Mouse (Mus musculus): ENCODE results near the gene Ormdl3.
"Not testable (repeated sequence)": the region's sequence is repeated elsewhere in the genome, so short reads cannot be mapped to it uniquely, and the experiment has no call there.

The Ormdl3 gene

DNA sequence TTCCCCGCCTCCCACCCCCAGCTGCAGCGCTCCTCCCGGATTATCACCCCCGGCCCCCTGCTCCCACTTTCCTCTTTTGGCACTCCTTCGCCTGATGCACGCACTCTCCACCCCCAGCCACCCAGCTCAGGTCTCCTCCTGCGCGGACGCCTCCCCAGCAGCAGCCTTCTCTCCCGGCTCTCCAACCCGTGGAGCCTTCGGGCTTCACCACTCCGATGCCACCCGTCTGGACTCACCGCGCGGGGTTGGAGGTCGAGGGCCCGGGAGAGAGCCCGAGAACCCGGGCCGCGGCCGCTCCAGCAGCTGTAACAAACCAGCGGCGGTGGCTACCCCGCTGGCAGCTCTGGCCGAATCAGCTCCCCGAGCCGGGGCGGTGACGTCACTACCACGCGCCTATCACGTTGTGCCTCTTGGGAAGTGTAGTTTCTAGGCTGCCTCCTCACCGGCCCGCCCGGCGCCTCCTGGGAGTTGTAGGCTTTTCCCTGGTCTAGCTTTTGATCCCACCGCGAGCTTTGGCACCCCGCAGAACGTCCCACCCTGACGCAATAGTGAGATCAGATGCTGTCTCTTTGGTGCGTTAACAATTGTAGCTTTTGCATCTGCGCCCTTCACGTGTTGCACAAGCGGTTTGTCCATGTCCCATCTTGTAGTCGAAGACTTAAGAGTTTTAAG, at the start of gene Ormdl3:
Gene Ormdl3 (minus strand): TSS at position 477 of the 672 bp plus-strand sequence.
- peak; percentile 94 to 97 for DNase-seq

DNA sequence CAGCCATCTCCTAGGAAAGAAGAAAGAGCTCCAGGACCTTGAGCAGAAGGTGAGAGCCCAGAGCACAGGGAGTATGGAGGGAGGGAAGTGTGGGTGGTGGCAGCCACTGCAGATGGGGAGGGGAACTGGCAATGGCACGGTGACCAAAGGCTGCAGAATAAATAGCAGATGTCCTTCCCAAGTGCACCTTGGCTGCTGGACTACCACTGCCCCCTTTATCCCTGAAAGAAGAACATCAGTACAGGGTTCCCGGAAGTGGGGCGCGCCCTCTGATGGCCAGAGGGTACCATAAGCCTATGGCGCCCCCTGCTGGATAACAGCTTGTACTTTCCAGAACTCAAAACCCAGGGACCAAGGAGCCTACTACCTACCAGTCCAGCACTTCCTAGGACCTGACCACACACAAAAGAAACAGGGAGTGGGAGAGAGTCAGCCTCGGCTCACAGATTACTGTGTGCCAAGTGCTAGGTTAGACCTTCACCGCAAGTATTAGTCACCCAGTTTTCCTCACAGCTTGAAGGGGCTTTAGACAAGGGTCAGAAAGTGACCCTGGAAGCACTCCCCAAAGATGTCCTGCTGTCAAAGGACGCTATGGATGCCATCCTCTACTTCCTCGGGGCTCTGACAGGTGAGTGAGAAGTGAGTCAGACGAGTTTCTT, 48.3 kb upstream of the Ormdl3 start:
- DNase-seq: peak in 1 of 2 experiments; percentile 40

DNA sequence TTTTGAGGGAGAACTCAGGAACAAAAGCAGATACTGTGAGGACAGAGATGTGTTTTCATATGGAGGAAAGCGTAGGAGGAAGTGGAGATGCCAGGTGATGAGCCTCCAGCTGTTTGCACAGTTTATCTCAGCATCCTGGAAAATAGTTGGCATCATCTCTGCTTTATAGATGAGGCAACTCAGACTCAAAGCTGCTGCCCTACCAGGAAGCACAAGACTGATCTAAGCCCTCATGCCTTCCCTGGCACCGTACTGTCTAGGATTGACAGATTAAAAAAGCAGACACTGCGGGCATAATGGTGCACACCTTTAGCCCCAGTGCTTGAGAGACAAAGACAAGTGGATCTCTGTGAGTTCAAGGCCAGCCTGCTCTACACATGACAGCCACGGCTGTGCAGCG, 43.5 kb upstream of the Ormdl3 start:
- no peak for DNase-seq

GRCm38 (mm10) chr11:98628706-98629105, 41.5 kb upstream of the Ormdl3 start:
- no peak for DNase-seq

- no peak for DNase-seq
Observed at GRCm38 (mm10) chr11:98625611-98626410, 38.6 kb upstream of the Ormdl3 start, which contains the start of the genes Gm12355 and Gsdma3. Gm12355 (minus strand) TSS chr11:98625661. Gsdma3 (plus strand) TSS chr11:98626360.

GRCm38 (mm10) chr11:98624381-98624780, 37.2 kb upstream of the Ormdl3 start:
- not testable (repeated sequence) for DNase-seq

DNA sequence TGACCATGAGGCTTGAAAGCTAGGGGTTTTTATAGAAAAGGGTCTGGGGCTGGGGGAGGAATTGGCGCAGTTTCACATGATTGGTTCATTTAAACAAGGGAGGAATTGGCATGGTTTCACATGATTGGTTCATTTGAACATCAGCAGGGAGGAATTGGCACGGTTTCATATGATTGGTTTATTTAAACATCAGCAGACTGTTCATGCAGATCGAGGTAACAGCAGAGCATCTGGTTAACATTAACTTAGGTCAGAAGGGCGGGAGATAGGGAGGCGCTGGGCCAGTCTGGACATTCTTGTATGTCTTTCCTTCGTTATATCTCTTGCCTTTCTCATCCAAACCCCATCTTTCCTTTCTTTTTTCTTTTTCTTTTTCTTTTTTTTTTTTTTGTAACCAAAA, 36.8 kb upstream of the Ormdl3 start:
- DNase-seq: not testable (repeated sequence)

GRCm38 (mm10) chr11:98620791-98621190, 33.6 kb upstream of the Ormdl3 start:
- DNase-seq: no peak

- DNase-seq: no peak
Observed at GRCm38 (mm10) chr11:98606763-98607162, 19.6 kb upstream of the Ormdl3 start.

DNA sequence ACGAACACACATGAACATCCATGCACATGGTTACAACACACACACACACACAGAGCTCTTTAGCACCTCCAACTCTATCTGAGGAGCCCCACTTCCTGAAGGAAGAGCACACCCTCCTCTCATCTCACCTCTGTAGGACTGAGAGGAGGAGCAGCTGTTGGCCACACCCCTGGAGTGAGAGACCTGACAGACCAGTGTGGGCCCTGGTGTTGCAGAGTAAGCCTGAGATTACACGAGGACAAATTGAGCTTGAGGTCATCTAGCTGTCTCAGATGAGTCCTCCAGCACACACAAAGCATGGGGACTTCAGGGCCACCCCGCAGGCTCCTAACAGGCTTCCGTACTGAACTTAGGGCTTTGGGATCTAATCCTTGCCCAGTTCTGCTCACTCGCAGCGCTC, 17.7 kb upstream of the Ormdl3 start:
- not testable (repeated sequence) for DNase-seq

DNA sequence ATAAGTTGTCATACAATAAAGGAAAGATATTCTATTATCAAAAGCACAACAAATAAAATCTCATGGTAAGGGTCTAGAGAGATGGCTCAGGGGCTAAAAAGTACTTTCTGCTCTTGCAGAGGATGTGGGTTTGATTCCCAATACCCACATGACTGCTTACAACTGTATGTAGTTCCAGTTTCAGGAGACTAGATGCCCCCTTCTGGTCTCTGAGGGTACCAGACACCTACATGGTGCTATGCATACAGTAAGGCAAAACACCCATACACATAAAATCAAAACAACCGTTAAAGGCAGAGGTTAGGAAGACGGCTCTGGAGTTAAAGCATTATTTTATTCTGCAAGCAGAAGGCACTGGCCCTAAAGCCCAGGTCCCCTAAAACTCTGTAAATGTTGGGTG, 16.8 kb upstream of the Ormdl3 start:
- DNase-seq: no peak

- no peak for DNase-seq
Observed at GRCm38 (mm10) chr11:98602090-98602690, 15.0 kb upstream of the Ormdl3 start.

GRCm38 (mm10) chr11:98599291-98599690, 12.1 kb upstream of the Ormdl3 start:
- no peak for DNase-seq

DNA sequence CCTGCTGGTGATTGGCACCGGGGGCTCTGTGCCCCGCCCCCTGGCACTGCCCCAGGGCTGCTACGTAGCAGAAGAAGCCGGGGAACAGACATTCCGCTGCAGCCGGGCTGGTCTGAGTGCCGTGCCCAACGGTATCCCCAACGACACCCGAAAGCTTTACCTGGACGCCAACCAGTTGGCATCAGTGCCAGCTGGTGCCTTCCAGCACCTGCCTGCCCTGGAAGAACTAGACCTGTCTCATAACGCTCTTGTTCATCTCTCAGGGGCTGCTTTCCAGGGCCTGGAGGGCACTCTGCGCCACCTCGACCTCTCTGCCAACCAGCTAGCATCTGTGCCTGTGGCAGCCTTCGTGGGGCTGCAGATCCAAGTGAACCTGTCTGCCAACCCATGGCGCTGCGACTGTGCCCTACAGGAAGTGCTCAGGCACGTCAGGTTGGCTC, 11.7 kb upstream of the Ormdl3 start:
- DNase-seq: no peak

GRCm38 (mm10) chr11:98597991-98598390, 10.8 kb upstream of the Ormdl3 start, which contains the start of gene Lrrc3c:
Lrrc3c (plus strand) TSS chr11:98598291.
- DNase-seq: no peak

- peak; percentile 40 to 77 for DNase-seq
Observed at GRCm38 (mm10) chr11:98597363-98597762, 10.2 kb upstream of the Ormdl3 start.

GRCm38 (mm10) chr11:98595955-98596354, 8.8 kb upstream of the Ormdl3 start:
- no peak for DNase-seq

- no peak for DNase-seq
Observed at GRCm38 (mm10) chr11:98595473-98595872, 8.3 kb upstream of the Ormdl3 start.

DNA sequence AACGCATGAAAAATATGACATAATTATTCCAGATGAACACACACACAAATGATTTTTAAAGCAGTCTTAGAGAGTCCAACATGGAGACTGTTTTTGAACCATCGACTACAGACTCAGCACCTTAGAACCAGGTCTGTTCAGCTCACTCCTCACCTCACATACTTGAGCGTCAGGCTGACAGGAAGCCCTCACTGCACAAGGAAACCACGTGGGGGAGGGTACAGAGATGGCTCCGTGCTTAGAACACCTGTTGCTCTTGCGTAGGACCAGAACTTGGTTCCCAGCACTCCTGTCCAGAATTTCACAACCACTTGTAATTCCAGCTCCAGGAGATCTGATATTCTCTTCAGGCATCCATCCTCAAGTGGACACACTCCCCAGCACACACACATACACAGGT, 7.9 kb upstream of the Ormdl3 start:
- no peak for DNase-seq

DNA sequence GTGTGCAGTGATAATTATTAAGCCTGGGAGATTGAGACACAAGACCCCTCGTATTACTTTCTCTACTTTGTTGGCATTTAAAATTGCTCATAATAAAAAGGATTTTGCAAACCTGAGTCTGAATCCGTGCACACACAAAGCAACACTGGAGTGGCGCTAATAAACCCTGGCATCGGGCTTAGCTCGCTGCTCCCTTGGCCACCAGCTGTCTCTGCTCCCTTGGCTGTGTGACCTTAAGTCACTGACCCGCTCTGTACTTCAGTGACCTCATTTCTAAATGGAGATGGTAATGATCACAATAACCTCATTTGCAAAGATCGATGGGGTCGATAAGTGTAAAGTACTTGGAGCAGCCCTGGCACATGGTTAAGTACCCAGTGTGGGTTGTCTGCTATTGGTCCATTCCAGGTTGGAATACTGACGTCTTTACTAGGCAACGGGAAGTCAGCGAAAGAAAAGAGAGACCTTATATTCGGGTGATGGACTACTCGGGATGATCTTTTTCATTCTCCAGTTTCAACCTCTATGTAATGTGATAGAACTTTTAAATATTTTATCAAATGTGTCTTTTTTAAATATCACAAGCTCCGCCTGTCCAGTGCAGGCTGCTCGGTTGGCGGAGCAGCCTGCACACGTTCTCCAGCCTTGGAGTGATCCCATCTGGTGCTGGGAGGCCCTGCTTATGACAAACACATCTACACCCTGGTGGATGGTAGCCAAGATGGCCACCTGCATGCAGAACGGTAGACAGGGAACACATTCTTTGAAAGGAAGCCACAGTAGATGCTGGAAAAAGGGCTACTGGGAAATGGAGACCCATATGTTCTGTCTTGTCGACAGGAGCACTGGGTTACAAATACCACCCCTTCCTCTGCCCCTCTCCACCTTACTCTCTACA, 3.6 kb upstream of the Ormdl3 start:
- DNase-seq: no peak

DNA sequence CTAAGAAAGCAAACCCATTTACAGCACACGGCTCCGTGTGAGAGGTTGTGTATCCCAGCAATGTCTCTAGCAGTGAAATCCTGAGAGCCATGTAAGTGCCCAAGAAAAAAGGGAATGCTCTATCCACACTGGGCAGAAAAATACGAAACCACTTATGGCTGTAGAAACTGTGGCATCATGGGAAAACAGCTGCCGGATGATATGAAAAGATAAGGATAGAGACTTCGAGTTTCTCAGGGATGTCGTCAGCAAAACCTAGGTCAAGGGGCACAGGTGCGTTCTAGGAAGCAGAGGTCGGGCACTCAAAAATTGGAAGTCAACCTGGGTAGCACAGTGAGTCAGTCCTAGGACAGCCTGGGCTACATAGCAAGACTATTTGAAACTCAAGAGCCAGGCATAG, 2.1 kb upstream of the Ormdl3 start:
- DNase-seq: no peak

GRCm38 (mm10) chr11:98588833-98589281, 1.7 kb upstream of the Ormdl3 start:
- DNase-seq: no peak

All from spleen, adult 18-20 months (tissue).